Mouse (Mus musculus): Measurements from ENCODE around the gene Guca1a. TPM values are rescaled to one million over a fixed set of nuclear protein-coding genes. Genes with fewer than 3 reads are reported as not detected.
A peak's percentile ranks its signal among the peaks of the same experiment; 100 is the strongest.

Guca1a gene
- polyA plus RNA-seq (2015; fragmentation: Nextera tagmentation; extraction: Ambion mirVana): 2.0 and 2.3 TPM in 2 replicates

DNA sequence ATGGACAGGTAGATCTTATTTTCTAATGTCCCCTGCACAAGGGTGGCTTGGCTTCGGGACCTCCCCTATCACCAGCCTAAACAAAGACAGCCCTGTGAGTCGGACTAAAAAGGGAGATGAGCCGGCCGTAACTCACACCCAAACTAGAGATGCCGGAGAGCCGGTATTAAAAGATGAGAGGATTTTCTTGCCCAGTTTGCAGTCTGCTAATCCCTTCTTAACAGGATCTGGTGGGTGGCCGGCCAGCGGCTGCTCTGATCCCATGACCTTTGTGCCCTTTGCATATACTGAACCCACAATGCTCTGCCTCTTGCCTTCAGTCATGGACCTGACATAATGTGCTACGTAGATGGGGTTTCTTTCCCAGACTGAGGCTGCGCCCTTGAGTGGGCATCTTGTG is at the start of gene Guca1a:
Gene Guca1a, minus strand, starts transcription at position 134 of the 400 bp plus-strand sequence.
- H3K27ac ChIP-seq: no peak within 1 kb of the TSS
- H3K9me3 ChIP-seq: no peaks in the 10 kb centered on the region
- H3K27me3 ChIP-seq (replicated peaks): no peaks in the 10 kb centered on the region; the same call in 1 of the 2 replicates
- 57% methylated on average over 10 of the region's 10 CpGs for WGBS
- no peak for ATAC-seq
- no peaks in the 10 kb centered on the region for H3K36me3 ChIP-seq
- H3K4me1 ChIP-seq (replicated peaks): peaks cover 4% of the 10 kb centered on the region; the same call in 1 of the 2 replicates
- no peak within 1 kb of the TSS for H3K4me3 ChIP-seq (replicated peaks)
- H3K4me2 ChIP-seq (replicated peaks): no peak within 1 kb of the TSS
- H3K9ac ChIP-seq: no peak within 1 kb of the TSS

GRCm38 (mm10) chr17:47449432-47449831 is 49.0 kb upstream of the Guca1a start:
- peak; percentile 69 for ATAC-seq
- Histone ChIP-seq H3K4me3 (replicated peaks) (no peak overlapping the region; the same call in 1 of the 2 replicates), H3K4me1 (replicated peaks) (peaks cover 54% of the 10 kb centered on the region), H3K9me3 (no peaks in the 10 kb centered on the region), H3K36me3 (no peaks in the 10 kb centered on the region), H3K9ac (peak overlapping the region; percentile 33; the same call in 1 of the 2 replicates), H3K27me3 (replicated peaks) (no peaks in the 10 kb centered on the region), H3K27ac (peak overlapping the region; percentile 96), H3K4me2 (replicated peaks) (peak overlapping the region; percentile 44)
- 48% methylated on average over 5 of the region's 5 CpGs for WGBS

DNA sequence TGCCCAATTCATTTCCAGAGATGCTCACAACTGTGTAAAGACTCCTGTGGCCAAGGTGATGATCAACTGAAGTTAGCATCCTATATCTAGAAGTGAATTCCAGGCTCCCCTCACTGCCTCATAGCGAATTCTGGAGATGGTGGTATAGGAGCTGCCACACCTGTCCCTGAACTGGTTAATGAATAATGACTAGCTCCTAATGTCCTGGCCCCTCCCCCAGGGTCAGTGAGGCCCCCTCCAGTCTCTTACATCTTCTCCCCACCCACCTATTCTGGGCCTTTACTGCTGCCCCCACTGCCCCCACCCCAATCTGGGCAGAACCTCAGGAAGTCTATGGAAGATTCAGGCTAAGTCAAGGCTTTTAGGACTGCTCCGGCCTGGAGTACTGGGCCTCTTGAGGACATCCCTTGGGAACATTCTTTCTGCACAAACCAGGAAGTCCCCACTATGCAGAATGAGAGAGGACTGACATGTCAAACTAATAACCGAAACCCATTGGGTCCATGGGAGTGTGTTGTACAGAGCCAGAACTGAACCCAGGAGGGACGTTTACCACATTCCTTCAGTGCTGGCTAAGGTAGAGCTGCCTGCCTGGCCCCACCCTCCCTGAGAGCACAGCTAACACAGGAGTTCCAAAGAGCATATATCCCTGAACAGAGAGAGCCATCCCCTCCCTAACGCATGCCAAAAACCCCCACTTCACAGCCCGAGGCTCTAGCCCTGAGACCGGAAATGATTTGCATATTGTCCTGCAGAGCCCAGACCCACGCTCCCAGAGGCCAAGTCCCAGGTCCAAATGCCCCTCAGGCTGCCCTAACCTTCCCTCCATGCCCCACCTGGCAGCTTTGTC is 48.4 kb upstream of the Guca1a start:
- Histone ChIP-seq H3K9ac (peak overlapping the region; percentile 33; the same call in 1 of the 2 replicates), H3K4me3 (replicated peaks) (no peak overlapping the region), H3K4me2 (replicated peaks) (peak overlapping the region; percentile 44), H3K9me3 (no peaks in the 10 kb centered on the region), H3K27ac (peak overlapping the region; percentile 96), H3K36me3 (no peaks in the 10 kb centered on the region), H3K4me1 (replicated peaks) (peaks cover 58% of the 10 kb centered on the region), H3K27me3 (replicated peaks) (no peaks in the 10 kb centered on the region)
- WGBS: 20% methylated on average over 8 of the region's 8 CpGs
- ATAC-seq: peak; percentile 76

DNA sequence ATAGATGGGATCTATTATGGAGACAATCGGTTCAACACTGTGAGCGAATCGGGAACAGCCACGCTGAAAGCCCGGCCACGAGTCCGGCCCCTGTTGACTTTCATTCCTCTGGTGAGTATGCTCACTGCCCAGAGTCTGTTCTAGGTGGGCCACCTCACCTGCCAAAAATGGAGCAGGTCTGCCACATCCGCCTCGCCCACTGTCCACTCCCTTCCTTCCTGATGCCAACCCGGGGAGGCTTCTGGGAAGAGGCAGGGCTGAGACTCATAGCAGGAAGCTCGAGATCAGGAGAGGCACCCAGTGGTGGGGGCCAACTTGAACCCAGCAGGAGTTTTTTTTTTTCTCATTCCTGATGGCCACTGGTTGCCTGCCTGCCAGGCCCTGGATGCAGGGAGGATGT is 46.2 kb upstream of the Guca1a start:
- no peak for ATAC-seq
- Histone ChIP-seq H3K4me3 (replicated peaks) (no peak overlapping the region), H3K4me2 (replicated peaks) (no peak overlapping the region), H3K27me3 (replicated peaks) (no peaks in the 10 kb centered on the region), H3K36me3 (no peaks in the 10 kb centered on the region), H3K4me1 (replicated peaks) (peaks cover 52% of the 10 kb centered on the region), H3K27ac (peak overlapping the region; percentile 63), H3K9ac (no peak overlapping the region), H3K9me3 (no peaks in the 10 kb centered on the region)
- 82% methylated on average over 11 of the region's 11 CpGs for WGBS

DNA sequence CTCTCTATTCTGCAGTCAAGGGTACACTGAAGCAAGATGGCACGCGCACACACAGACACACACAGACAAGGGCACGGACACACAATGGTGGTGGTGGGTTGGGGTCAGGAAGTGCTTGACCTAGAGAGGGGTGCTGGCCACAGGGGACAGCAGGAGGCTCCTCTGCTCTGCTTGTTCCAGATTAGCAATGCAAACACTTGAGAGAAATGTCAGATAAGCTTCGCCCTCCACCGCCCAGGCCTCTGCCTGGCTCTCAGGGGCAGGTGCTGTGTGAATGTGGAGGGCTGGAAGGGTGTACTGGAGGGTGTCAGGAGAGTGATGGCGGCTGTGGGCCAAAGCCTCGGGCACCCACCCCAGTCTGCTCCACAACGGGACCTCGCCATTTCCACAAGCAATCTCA is 45.6 kb upstream of the Guca1a start:
- Histone ChIP-seq H3K9me3 (no peaks in the 10 kb centered on the region), H3K4me3 (replicated peaks) (no peak overlapping the region), H3K27me3 (replicated peaks) (no peaks in the 10 kb centered on the region), H3K9ac (no peak overlapping the region), H3K27ac (peak overlapping the region; percentile 63), H3K36me3 (no peaks in the 10 kb centered on the region), H3K4me1 (replicated peaks) (peaks cover 52% of the 10 kb centered on the region), H3K4me2 (replicated peaks) (no peak overlapping the region)
- WGBS: 48% methylated on average over 9 of the region's 9 CpGs
- no peak for ATAC-seq

DNA sequence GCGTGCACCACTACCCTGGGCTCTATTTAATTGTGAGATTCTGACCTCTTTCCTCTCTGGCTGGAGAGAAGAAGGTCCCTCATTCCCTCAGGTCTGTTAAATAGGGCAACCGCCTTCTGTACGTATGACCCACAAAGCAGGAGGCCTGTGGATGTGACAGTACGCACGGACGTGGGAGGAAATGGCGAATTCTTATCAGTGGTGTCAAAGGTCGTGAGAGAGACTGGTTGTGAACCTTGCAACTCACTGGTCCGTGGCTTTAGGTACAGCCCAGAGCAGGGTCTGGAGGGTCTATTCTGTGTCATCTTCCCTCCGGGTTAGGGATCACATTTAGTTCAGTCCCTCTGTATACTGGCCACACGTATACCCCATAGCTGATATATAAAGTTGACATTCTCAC is 45.1 kb upstream of the Guca1a start:
- no peak overlapping the region for H3K9ac ChIP-seq

DNA sequence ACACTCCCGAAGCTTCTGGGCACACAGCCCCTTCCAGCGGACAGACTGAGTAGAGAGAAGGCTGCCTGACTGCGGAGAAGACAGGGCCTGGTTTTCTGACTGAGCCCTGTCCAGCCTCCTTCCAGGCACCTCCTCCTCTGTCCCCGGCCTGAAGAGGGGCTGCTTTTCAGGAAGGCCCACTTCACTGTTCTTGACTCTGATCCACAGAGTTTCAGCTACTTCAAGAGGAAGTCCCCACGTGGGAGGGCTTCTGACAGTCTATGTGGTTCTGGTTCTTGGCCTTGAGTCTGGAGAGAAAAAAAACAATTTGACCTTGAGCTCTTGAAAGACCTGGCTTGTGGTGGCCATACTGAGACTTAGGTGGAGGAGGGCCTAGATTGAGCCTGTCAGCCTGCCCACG is 43.7 kb upstream of the Guca1a start:
- 51% methylated on average over 6 of the region's 6 CpGs for WGBS
- H3K4me1 ChIP-seq (replicated peaks): peaks cover 51% of the 10 kb centered on the region
- peak overlapping the region; percentile 8; the same call in 1 of the 2 replicates for H3K9ac ChIP-seq
- no peaks in the 10 kb centered on the region for H3K27me3 ChIP-seq (replicated peaks)
- no peak for ATAC-seq
- H3K4me2 ChIP-seq (replicated peaks): no peak overlapping the region
- no peak overlapping the region for H3K4me3 ChIP-seq (replicated peaks)
- no peaks in the 10 kb centered on the region for H3K36me3 ChIP-seq
- H3K9me3 ChIP-seq: no peaks in the 10 kb centered on the region
- H3K27ac ChIP-seq: no peak overlapping the region

More for the DNA sequence above, 45.1 kb upstream of the Guca1a start:
- H3K36me3 ChIP-seq: no peaks in the 10 kb centered on the region
- no peaks in the 10 kb centered on the region for H3K9me3 ChIP-seq
- H3K4me1 ChIP-seq (replicated peaks): peaks cover 51% of the 10 kb centered on the region
- no peak overlapping the region for H3K4me3 ChIP-seq (replicated peaks)
- H3K27me3 ChIP-seq (replicated peaks): no peaks in the 10 kb centered on the region
- peak overlapping the region; percentile 63; the same call in 1 of the 2 replicates for H3K27ac ChIP-seq
- no peak for ATAC-seq
- H3K4me2 ChIP-seq (replicated peaks): no peak overlapping the region
- whole genome bisulfite sequencing: 52% methylated on average over 11 of the region's 11 CpGs

DNA sequence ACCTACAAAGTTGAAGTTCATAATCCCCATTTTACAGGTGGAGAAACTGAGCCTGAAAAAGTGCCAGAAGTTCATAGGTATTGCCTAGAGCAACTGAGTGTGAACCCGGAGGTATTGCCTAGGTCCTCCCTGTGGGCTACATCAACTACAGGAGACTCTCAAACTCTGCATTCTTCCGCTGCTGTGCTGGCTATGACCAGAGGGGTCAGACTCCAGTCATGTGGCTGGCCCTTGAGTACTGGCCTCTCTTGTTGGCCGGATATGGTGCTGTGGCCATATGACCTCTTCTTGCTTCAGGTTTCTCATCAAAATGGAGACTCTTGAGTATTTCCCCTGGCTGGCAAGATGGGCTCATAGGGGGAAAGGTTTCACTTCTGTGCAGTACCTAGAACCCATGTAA is 41.9 kb upstream of the Guca1a start:
- H3K4me3 ChIP-seq (replicated peaks): no peak overlapping the region
- no peaks in the 10 kb centered on the region; the same call in 1 of the 2 replicates for H3K27me3 ChIP-seq (replicated peaks)
- no peak overlapping the region for H3K9ac ChIP-seq
- no peak for ATAC-seq
- H3K9me3 ChIP-seq: no peaks in the 10 kb centered on the region
- no peak overlapping the region for H3K4me2 ChIP-seq (replicated peaks)
- peaks cover 43% of the 10 kb centered on the region for H3K4me1 ChIP-seq (replicated peaks)
- no peaks in the 10 kb centered on the region for H3K36me3 ChIP-seq
- peak overlapping the region; percentile 60 for H3K27ac ChIP-seq
- WGBS: 82% methylated on average over 3 of the region's 3 CpGs

DNA sequence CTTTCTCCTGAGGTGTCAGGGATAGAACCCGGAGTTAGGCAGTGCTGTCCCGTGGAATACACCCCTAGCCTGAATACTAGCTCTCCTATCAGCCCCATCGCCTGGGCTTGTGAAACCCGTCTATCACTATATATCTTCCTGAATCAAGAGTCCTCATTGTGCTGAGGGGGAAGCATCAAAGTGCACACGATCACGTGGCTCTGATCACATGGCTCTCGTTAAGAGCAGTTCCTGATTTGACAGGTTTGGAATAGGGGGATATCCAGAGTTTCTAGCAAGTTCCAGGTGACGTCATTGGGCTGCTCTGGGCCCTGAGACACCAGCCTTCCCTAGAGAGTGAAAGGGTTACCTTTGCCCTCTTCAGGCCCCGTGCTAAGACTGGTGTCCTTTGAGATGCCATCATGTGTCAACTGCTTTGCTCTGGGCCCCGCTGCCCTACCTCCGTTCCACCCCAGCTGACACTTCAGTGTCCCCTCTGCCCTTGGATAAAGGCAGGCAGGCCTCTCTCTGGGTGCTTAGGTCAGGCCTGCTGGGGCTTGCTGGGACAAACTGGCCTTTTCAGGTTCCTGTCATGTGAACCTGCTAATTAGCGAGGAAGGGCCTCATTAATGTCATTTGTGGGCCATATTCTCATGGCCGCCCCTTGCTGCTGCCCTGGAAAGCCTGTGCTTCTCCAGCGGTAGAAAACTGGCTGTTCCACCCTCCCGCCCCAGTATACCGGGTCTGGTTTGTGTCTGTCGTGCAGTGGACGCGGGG is 41.1 kb upstream of the Guca1a start:
- Histone ChIP-seq H3K9ac (no peak overlapping the region), H3K27me3 (replicated peaks) (peaks cover 3% of the 10 kb centered on the region), H3K4me2 (replicated peaks) (no peak overlapping the region), H3K36me3 (no peaks in the 10 kb centered on the region), H3K4me1 (replicated peaks) (peaks cover 48% of the 10 kb centered on the region), H3K4me3 (replicated peaks) (no peak overlapping the region), H3K27ac (peak overlapping the region; percentile 60), H3K9me3 (no peaks in the 10 kb centered on the region)
- peak; percentile 32 for ATAC-seq
- WGBS: 48% methylated on average over 19 of the region's 19 CpGs

DNA sequence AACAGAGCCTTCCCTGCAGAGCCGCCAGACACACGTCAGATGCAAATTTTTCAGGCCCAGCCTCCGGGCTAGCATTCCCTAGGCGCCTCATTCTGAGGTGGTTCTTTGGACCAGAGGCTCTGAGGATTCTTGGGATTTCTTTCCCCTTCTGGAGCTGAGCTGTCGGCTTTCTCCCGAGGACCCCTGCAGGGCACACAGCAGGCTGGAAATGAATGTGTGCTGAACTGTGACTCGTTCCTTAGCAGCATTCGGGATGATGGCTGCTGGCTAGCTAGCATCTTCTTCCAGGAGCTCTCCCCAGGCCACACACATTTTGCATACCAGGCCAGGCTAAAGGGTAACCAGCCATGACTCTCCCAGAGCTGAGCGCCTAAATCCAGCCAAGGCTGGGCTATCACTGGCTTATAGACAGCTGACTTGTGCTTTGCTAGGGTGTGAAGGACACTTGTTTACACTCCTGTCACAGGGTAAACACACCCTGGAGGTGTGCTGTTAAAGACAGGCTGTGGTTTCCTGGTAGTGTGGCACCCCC is 40.0 kb upstream of the Guca1a start:
- Histone ChIP-seq H3K4me1 (replicated peaks) (peaks cover 45% of the 10 kb centered on the region), H3K27me3 (replicated peaks) (peaks cover 5% of the 10 kb centered on the region), H3K9me3 (no peaks in the 10 kb centered on the region), H3K9ac (no peak overlapping the region), H3K4me2 (replicated peaks) (0 out of 2 replicates have a peak overlapping the region, but pooled peaks have one; percentile 12), H3K27ac (peak overlapping the region; percentile 71), H3K4me3 (replicated peaks) (no peak overlapping the region), H3K36me3 (no peaks in the 10 kb centered on the region)
- no peak for ATAC-seq
- WGBS: 21% methylated on average over 9 of the region's 9 CpGs

DNA sequence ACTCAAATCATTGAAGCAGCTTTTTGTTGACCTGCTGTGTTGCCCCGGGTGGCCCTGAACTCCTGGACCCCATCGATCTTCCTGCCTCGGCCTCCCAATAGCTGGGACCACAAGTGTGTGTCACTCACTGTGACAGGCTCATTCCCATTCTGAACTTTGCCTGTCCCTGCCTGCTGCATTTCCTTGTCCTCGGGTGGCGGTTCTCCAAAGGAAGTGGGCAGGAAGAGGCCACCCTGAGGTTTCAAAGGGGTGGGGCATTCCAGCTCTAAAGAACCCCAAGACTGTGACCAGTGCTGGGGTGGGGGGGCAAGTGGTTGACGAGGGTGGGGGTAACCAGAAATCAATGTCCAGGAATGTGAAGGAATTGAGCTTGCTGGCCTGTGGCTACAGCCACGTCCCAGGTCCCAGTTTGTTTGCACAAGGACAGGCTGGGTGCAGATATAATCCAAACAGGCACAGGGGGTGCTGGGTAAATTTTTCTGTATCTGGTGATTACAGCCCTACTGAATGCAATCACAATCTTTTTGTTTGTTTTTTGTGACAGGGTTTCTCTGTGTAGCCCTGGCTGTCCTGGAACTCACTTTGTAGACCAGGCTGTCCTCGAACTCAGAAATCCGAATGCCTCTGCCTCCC is 39.1 kb upstream of the Guca1a start:
- Histone ChIP-seq H3K4me1 (replicated peaks) (peaks cover 45% of the 10 kb centered on the region), H3K27ac (peak overlapping the region; percentile 71), H3K4me2 (replicated peaks) (peak overlapping the region; percentile 68; the same call in 1 of the 2 replicates), H3K9me3 (no peaks in the 10 kb centered on the region), H3K36me3 (no peaks in the 10 kb centered on the region), H3K9ac (no peak overlapping the region), H3K4me3 (replicated peaks) (no peak overlapping the region), H3K27me3 (replicated peaks) (peaks cover 5% of the 10 kb centered on the region)
- 35% methylated on average over 9 of the region's 9 CpGs for WGBS
- ATAC-seq: peak; percentile 57

All from intestine, embryonic 15.5 days (tissue).